Comparison of ENCODE assay signal across 14 mouse cellular contexts in genomic region chr7:128398664-128399063, GRCm38 (mm10). TPM values are rescaled to one million over a fixed set of nuclear protein-coding genes. Genes with fewer than 3 reads are reported as not detected.
DNase-seq lines count a peak whose midpoint lies in the region; ATAC-seq and TF ChIP-seq lines count a peak whose summit lies in the region.
"Had no signal": no experiment of that assay in that cellular context is flagged by ENCODE, and none has a peak within 500 bp of the region (broad histone marks: within the 10 kb centered on the region; RNA-seq: fewer than 3 reads in every experiment).

No protein-coding gene starts in this region.

- 78% methylated on average over 4 of the region's 4 CpGs for WGBS in kidney, adult 2 months
- WGBS in kidney, embryonic 15.5 days, result 70% methylated on average over 4 of the region's 4 CpGs

- H3K9me3 ChIP-seq in MEL (replicated peaks; ENCODE audit: insufficient read depth, low read length), result no peaks in the 10 kb centered on the region
- H3K9me3 ChIP-seq in kidney, embryonic 15.5 days (replicated peaks), result no peaks in the 10 kb centered on the region

- peak overlapping the region; percentile 91 for H3K27ac ChIP-seq in MEL (ENCODE audit: control insufficient read depth, low read depth, low read length)
- no peak overlapping the region for H3K27ac ChIP-seq in kidney, adult 2 months (ENCODE audit: insufficient read depth, low read depth, low read length)
- H3K27ac ChIP-seq in kidney, embryonic 15.5 days, result no peak overlapping the region
- no peak overlapping the region for H3K27ac ChIP-seq in gastrocnemius, adult 2 months

- no peaks in the 10 kb centered on the region for H3K79me2 ChIP-seq in MEL (ENCODE audit: control insufficient read depth, insufficient read depth, low read length, poor library complexity)

- no peak overlapping the region for H3K4me3 ChIP-seq in MEL (ENCODE audit: control insufficient read depth in 1 of 2, insufficient read depth in 1 of 2, low read depth in 2 of 2, low read length in 2 of 2)
- H3K4me3 ChIP-seq in kidney, adult 2 months (ENCODE audit: insufficient read depth, low read depth, low read length), result no peak overlapping the region
- H3K4me3 ChIP-seq in kidney, embryonic 15.5 days (replicated peaks), result no peak overlapping the region
- H3K4me3 ChIP-seq in gastrocnemius, adult 2 months, result no peak overlapping the region

- intact Hi-C loops in gastrocnemius, adult 2 months (cut with DNase I), result no loop called here

- H3K9ac ChIP-seq in MEL (ENCODE audit: control insufficient read depth, low read depth, low read length, poor library complexity, severe bottlenecking), result peak overlapping the region; percentile 45
- no peak overlapping the region for H3K9ac ChIP-seq in kidney, embryonic 15.5 days

- no peak for TF ChIP-seq RAD21 in MEL (IDR thresholded peaks at IDR 0.05; ENCODE audit: low read depth, low read length)

- H3K36me3 ChIP-seq in MEL (ENCODE audit: control insufficient read depth in 1 of 2, insufficient read depth in 2 of 2, low read length in 2 of 2), result peaks cover 0 to 39% of the 10 kb centered on the region in 2 experiments; a peak in 3 of 4 replicates
- no peaks in the 10 kb centered on the region for H3K36me3 ChIP-seq in kidney, adult 2 months (ENCODE audit: control insufficient read depth, insufficient read depth, low read length)
- 0 out of 2 replicates have a peak, but pooled peaks cover 3% of the 10 kb centered on the region for H3K36me3 ChIP-seq in kidney, embryonic 15.5 days

- H3K4me1 ChIP-seq in MEL (ENCODE audit: control insufficient read depth in 1 of 2, insufficient read depth in 2 of 2, low read length in 2 of 2), result peaks cover 21 to 39% of the 10 kb centered on the region in 2 experiments
- no peaks in the 10 kb centered on the region for H3K4me1 ChIP-seq in kidney, adult 2 months (ENCODE audit: control insufficient read depth, insufficient read depth, low read length)
- no peaks in the 10 kb centered on the region for H3K4me1 ChIP-seq in kidney, embryonic 15.5 days

- H3K4me2 ChIP-seq in kidney, embryonic 15.5 days, result no peak overlapping the region

- DNase-seq in CD4-positive helper T cell, adult 2 months (ENCODE audit: low read depth, low spot score), result peak; percentile 78
- DNase-seq in MEL (ENCODE audit: low read depth, low spot score), result peak; percentile 87
- peak; percentile 66 for DNase-seq in induced T-regulatory cell, adult 2 months (ENCODE audit: low read depth)
- no peak for DNase-seq in kidney, adult 2 months
- no peak for DNase-seq in gastrocnemius, adult 2 months
- no peak for DNase-seq in urinary bladder, postnatal 4 days (ENCODE audit: low spot score in 2 of 2)
- DNase-seq: cerebellum, postnatal 14 days; gastrocnemius, postnatal 25 days; heart, postnatal 4 days; kidney, adult 11 months; left cerebral cortex, postnatal 4 days; lung, postnatal 10 days had no signal

- peak; percentile 90 for ATAC-seq in megakaryocyte-erythroid progenitor cell, adult 5-6 weeks (replicated peaks; ENCODE audit: low FRiP score, low TSS enrichment, poor library complexity, severe bottlenecking)
- no peak for ATAC-seq in kidney, embryonic 15.5 days (replicated peaks; ENCODE audit: low FRiP score)

- TF ChIP-seq POLR2A in MEL (IDR thresholded peaks at IDR 0.05; ENCODE audit: control insufficient read depth in 1 of 2, insufficient read depth in 1 of 2, low read depth in 1 of 2, low read length in 2 of 2, poor library complexity in 1 of 2), result no peak
- no peak for TF ChIP-seq POLR2A in kidney, adult 2 months (IDR thresholded peaks at IDR 0.05; ENCODE audit: low read depth, low read length)

- TF ChIP-seq CTCF in MEL (IDR thresholded peaks at IDR 0.05 in 2 of 3, conservative IDR thresholded peaks at IDR 0.05 in 1 of 3; ENCODE audit: control insufficient read depth in 1 of 3, insufficient read depth in 1 of 3, low read depth in 2 of 3, low read length in 3 of 3, poor library complexity in 1 of 3, severe bottlenecking in 1 of 3), result no peak
- TF ChIP-seq CTCF in kidney, adult 2 months (conservative IDR thresholded peaks at IDR 0.05; ENCODE audit: insufficient read depth, insufficient read length, low read depth, low read length), result no peak
- TF ChIP-seq CTCF in gastrocnemius, adult 2 months (IDR thresholded peaks at IDR 0.05), result no peak

- TF ChIP-seq EP300 in MEL (IDR thresholded peaks at IDR 0.05; ENCODE audit: low read depth in 1 of 2, low read length in 2 of 2), result peak; percentile 99 to 100

- H3K27me3 ChIP-seq in MEL (ENCODE audit: control insufficient read depth in 1 of 2, insufficient read depth in 2 of 2, low read length in 2 of 2), result no peaks in the 10 kb centered on the region
- H3K27me3 ChIP-seq in kidney, adult 2 months (replicated peaks; ENCODE audit: control insufficient read depth, insufficient read depth, low read length), result no peaks in the 10 kb centered on the region
- H3K27me3 ChIP-seq in kidney, embryonic 15.5 days, result no peaks in the 10 kb centered on the region

TF ChIP-seq in MEL, 35 proteins besides CTCF, POLR2A, EP300 and RAD21 (continues in another document):
- TF ChIP-seq GATA1 (IDR thresholded peaks at IDR 0.05; ENCODE audit: low read depth, low read length), result peak; percentile 98
- TF ChIP-seq HCFC1 (IDR thresholded peaks at IDR 0.05; ENCODE audit: low read depth, low read length), result peak; percentile 59
- TF ChIP-seq ELF1 (IDR thresholded peaks at IDR 0.05; ENCODE audit: low read depth, low read length), result 0 out of 2 replicates have a peak, but pooled peaks have one; percentile 34
- TF ChIP-seq TBP (IDR thresholded peaks at IDR 0.05; ENCODE audit: low read depth, low read length), result peak; percentile 39; the same call in 1 of the 2 replicates
- TF ChIP-seq JUND (IDR thresholded peaks at IDR 0.05; ENCODE audit: low read depth, low read length), result 0 out of 2 replicates have a peak, but pooled peaks have one; percentile 71
- peak; percentile 79; the same call in 1 of the 2 replicates for TF ChIP-seq BHLHE40 (IDR thresholded peaks at IDR 0.05; ENCODE audit: borderline replicate concordance, low read depth, low read length)
- TF ChIP-seq GABPA (IDR thresholded peaks at IDR 0.05; ENCODE audit: low read depth, low read length), result no peak
- peak; percentile 59; the same call in 1 of the 2 replicates for TF ChIP-seq E2F4 (IDR thresholded peaks at IDR 0.05; ENCODE audit: borderline replicate concordance, low read depth, low read length)
- peak; percentile 63; the same call in 1 of the 2 replicates for TF ChIP-seq MXI1 (IDR thresholded peaks at IDR 0.05; ENCODE audit: low read depth, low read length)
- no peak for TF ChIP-seq POLR2AphosphoS2 (IDR thresholded peaks at IDR 0.05; ENCODE audit: low read length)
- TF ChIP-seq MYB (IDR thresholded peaks at IDR 0.05; ENCODE audit: low read depth, low read length), result peak; percentile 96
- TF ChIP-seq SMC3 (IDR thresholded peaks at IDR 0.05; ENCODE audit: low read depth, low read length), result peak; percentile 13; the same call in 1 of the 2 replicates
- peak; percentile 99 for TF ChIP-seq TCF12 (IDR thresholded peaks at IDR 0.05; ENCODE audit: low read depth, low read length)
- TF ChIP-seq ZNF384 (IDR thresholded peaks at IDR 0.05; ENCODE audit: low read depth, low read length), result peak; percentile 85
- TF ChIP-seq RCOR1 (IDR thresholded peaks at IDR 0.05; ENCODE audit: low read depth, low read length), result peak; percentile 94
- TF ChIP-seq ZMIZ1 (IDR thresholded peaks at IDR 0.05; ENCODE audit: low read depth, low read length), result no peak
- TF ChIP-seq ZC3H11A (IDR thresholded peaks at IDR 0.05; ENCODE audit: low read depth, low read length), result no peak
- 0 out of 2 replicates have a peak, but pooled peaks have one; percentile 61 for TF ChIP-seq MEF2A (IDR thresholded peaks at IDR 0.05; ENCODE audit: extremely low read depth, insufficient replicate concordance, low read depth, low read length, poor library complexity, severe bottlenecking)
- peak; percentile 80 for TF ChIP-seq CHD2 (IDR thresholded peaks at IDR 0.05; ENCODE audit: low read length)
- peak; percentile 75 for TF ChIP-seq MAX (IDR thresholded peaks at IDR 0.05; ENCODE audit: low read length)
- TF ChIP-seq MAZ (IDR thresholded peaks at IDR 0.05; ENCODE audit: low read depth, low read length), result peak; percentile 76; the same call in 1 of the 2 replicates
- no peak for TF ChIP-seq USF1 (IDR thresholded peaks at IDR 0.05; ENCODE audit: low read depth, low read length)
- TF ChIP-seq TAL1 (IDR thresholded peaks at IDR 0.05; ENCODE audit: low read length), result peak; percentile 85
- TF ChIP-seq USF2 (IDR thresholded peaks at IDR 0.05; ENCODE audit: borderline replicate concordance in 1 of 2, insufficient read depth in 1 of 2, low read depth in 1 of 2, low read length in 2 of 2), result no peak
- TF ChIP-seq CHD1 (IDR thresholded peaks at IDR 0.05; ENCODE audit: low read depth, low read length), result no peak
- TF ChIP-seq UBTF (IDR thresholded peaks at IDR 0.05; ENCODE audit: borderline replicate concordance, insufficient read depth, low read depth, low read length), result no peak
- no peak for TF ChIP-seq NRF1 (IDR thresholded peaks at IDR 0.05; ENCODE audit: insufficient read depth, low read depth, low read length, poor library complexity, severe bottlenecking)
- TF ChIP-seq ZKSCAN1 (IDR thresholded peaks at IDR 0.05; ENCODE audit: low read depth, low read length), result no peak
- no peak; the same call in 1 of the 2 replicates for TF ChIP-seq KAT2A (conservative IDR thresholded peaks at IDR 0.05; ENCODE audit: low read depth, low read length)
- TF ChIP-seq NELFE (IDR thresholded peaks at IDR 0.05; ENCODE audit: low read depth, low read length), result peak; percentile 34; the same call in 1 of the 2 replicates
- TF ChIP-seq MAFK (IDR thresholded peaks at IDR 0.05; ENCODE audit: borderline replicate concordance, low read depth, low read length), result peak; percentile 73; the same call in 1 of the 2 replicates
- peak; percentile 90 for TF ChIP-seq SIN3A (IDR thresholded peaks at IDR 0.05; ENCODE audit: low read length)
- TF ChIP-seq ETS1 (IDR thresholded peaks at IDR 0.05; ENCODE audit: low read depth, low read length), result peak; percentile 91
- TF ChIP-seq MYC (IDR thresholded peaks at IDR 0.05; ENCODE audit: low read depth, low read length), result peak; percentile 41; the same call in 1 of the 2 replicates

RNA-seq across cellular contexts. Expression of gene Rgs10, which starts 19.9 kb away (rescaled TPM):
- 44.6 and 44.7 TPM in 2 replicates for total RNA-seq in MEL (2012; rRNA removed)
- polyA plus RNA-seq in MEL (2012; ENCODE audit: insufficient read depth in 1 of 2, insufficient read length in 2 of 2, low read depth in 1 of 2, low replicate concordance in 2 of 2, missing spikeins in 1 of 2), result 10 to 100 TPM in 1 of 2 experiments, not detected in 1; 42.3 TPM
- total RNA-seq in megakaryocyte-erythroid progenitor cell, adult 5-6 weeks (2014; fragmentation: Nextera tagmentation), result 152 and 177 TPM in 2 replicates
- 119 and 210 TPM in 2 replicates for total RNA-seq in megakaryocyte-erythroid progenitor cell, adult 5-6 weeks (2017)
- polyA plus RNA-seq in kidney, adult 2 months (2012; rRNA removed), result 2.3 and 5.1 TPM in 2 replicates
- polyA plus RNA-seq in kidney, embryonic 15.5 days (2015; fragmentation: Nextera tagmentation; extraction: Ambion mirVana), result 5.8 and 7.1 TPM in 2 replicates
- total RNA-seq in gastrocnemius, adult 2 months (2021), result 1 to 10 TPM; 2.0 to 4.8 TPM

Comparison
In these comparisons a context has a peak if more than half of its experiments do, and no peak if none do; other contexts are left out.
1. DNase-seq: peak in CD4-positive helper T cell, adult 2 months (single experiment), MEL (single experiment) and induced T-regulatory cell, adult 2 months (single experiment); none in kidney, adult 2 months (single experiment), gastrocnemius, adult 2 months (single experiment) and urinary bladder, postnatal 4 days (0 of 2).